Mouse (Mus musculus) cortical plate, adult 2 months (tissue): Measurements from ENCODE around the gene Dapp1.

Experiments used
- CTCF ChIP-seq: fragments of 200-500 bp; IDR thresholded peaks from 2 replicates; pipeline ENCODE4 v1.5.1; 2011; ENCODE audit warnings: mild to moderate bottlenecking, control low read depth, low read length; ENCODE audit not compliant: insufficient read depth; ENCODE audit errors: extremely low read depth
- POLR2A ChIP-seq: fragments of 200-500 bp; IDR thresholded peaks from 2 replicates; pipeline ENCODE4 v1.6.1; 2011; ENCODE audit warnings: mild to moderate bottlenecking, low read length, control low read depth; ENCODE audit not compliant: insufficient read depth; ENCODE audit errors: extremely low read depth

GRCm38 (mm10) chr3:137896386-137896785 is 85.0 kb downstream of the Dapp1 start:
- no peak for TF ChIP-seq CTCF
- TF ChIP-seq POLR2A, result no peak
